Mouse (Mus musculus) embryonic facial prominence, embryonic 10.5 days (tissue): ENCODE results near the gene Gpcpd1. TPM values are rescaled to one million over a fixed set of nuclear protein-coding genes. Genes with fewer than 3 reads are reported as not detected.
"Not testable (repeated sequence)": the region's sequence is repeated elsewhere in the genome, so short reads cannot be mapped to it uniquely, and the experiment has no call there.

Source experiments
- DNase-seq: peaks from one replicate; pipeline ENCODE4 v3.0.0-alpha.2; 2017; ENCODE audit warnings: low spot score
- H3K27ac ChIP-seq: fragments of 300-500 bp; sonication (generic); replicated peaks from 2 replicates; pipeline ENCODE4 v1.5.1; 2016; ENCODE audit warnings: mild to moderate bottlenecking
- H3K27me3 ChIP-seq: fragments of 300-500 bp; sonication (generic); replicated peaks from 2 replicates; pipeline ENCODE4 v1.6.1; 2016; ENCODE audit warnings: low read depth, mild to moderate bottlenecking; ENCODE audit not compliant: poor library complexity, severe bottlenecking
- H3K36me3 ChIP-seq: fragments of 300-500 bp; sonication (generic); replicated peaks from 2 replicates; pipeline ENCODE4 v1.6.1; 2016; ENCODE audit warnings: mild to moderate bottlenecking, moderate library complexity
- H3K4me1 ChIP-seq: fragments of 300-500 bp; sonication (generic); 2 replicates; pipeline ENCODE4 v1.6.1; 2016
- H3K4me3 ChIP-seq: fragments of 300-500 bp; sonication (generic); 2 replicates; pipeline ENCODE4 v1.5.1; 2016; ENCODE audit warnings: mild to moderate bottlenecking, moderate library complexity
- H3K9me3 ChIP-seq: fragments of 300-500 bp; sonication (generic); 2 replicates; pipeline ENCODE4 v1.6.1; 2016; ENCODE audit warnings: mild to moderate bottlenecking
- WGBS: fragments of 180-500 bp; shearing (Covaris S2); methylation state at CpG from one replicate; pipeline ENCODE4 v1.1.7; 2016; 5-methylcytosine and 5-hydroxymethylcytosine counted together
- polyA plus RNA-seq: library from polyadenylated mRNA; unstranded; fragments of >200 nt; fragmentation: Nextera tagmentation; extraction: Ambion mirVana; gene quantifications from 2 replicates; pipeline ENCODE4 v1.2.1, GENCODE M21; 2016

Gpcpd1 gene
- polyA plus RNA-seq, 1 experiment from 2014 or later: 33.3 TPM

- WGBS: 78% methylated on average over 4 of the region's 4 CpGs
- no peaks in the 10 kb centered on the region for H3K9me3 ChIP-seq
Observed at GRCm38 (mm10) chr2:132600081-132600480, 12.6 kb upstream of the Gpcpd1 start.

GRCm38 (mm10) chr2:132599127-132599526 is 11.6 kb upstream of the Gpcpd1 start:
- no peaks in the 10 kb centered on the region for H3K4me1 ChIP-seq
- no peaks in the 10 kb centered on the region for H3K27me3 ChIP-seq
- no peak overlapping the region for H3K27ac ChIP-seq
- no peak for DNase-seq
- no peaks in the 10 kb centered on the region for H3K36me3 ChIP-seq
- 91% methylated on average over 6 of the region's 6 CpGs for WGBS
- no peaks in the 10 kb centered on the region for H3K9me3 ChIP-seq
- no peak overlapping the region for H3K4me3 ChIP-seq

More at GRCm38 (mm10) chr2:132600081-132600480, 12.6 kb upstream of the Gpcpd1 start:
- no peaks in the 10 kb centered on the region for H3K36me3 ChIP-seq
- no peak overlapping the region for H3K4me3 ChIP-seq
- no peaks in the 10 kb centered on the region for H3K4me1 ChIP-seq
- H3K27me3 ChIP-seq: no peaks in the 10 kb centered on the region
- no peak overlapping the region for H3K27ac ChIP-seq
- no peak for DNase-seq

- H3K9me3 ChIP-seq: no peaks in the 10 kb centered on the region
- H3K4me3 ChIP-seq: no peak overlapping the region
- H3K27ac ChIP-seq: no peak overlapping the region
- WGBS: 78% methylated on average over 3 of the region's 3 CpGs
- H3K27me3 ChIP-seq: no peaks in the 10 kb centered on the region
- H3K4me1 ChIP-seq: no peaks in the 10 kb centered on the region
- DNase-seq: no peak
- no peaks in the 10 kb centered on the region for H3K36me3 ChIP-seq
Observed at GRCm38 (mm10) chr2:132597866-132598480, 10.4 kb upstream of the Gpcpd1 start.

- WGBS: 71% methylated on average over 8 of the region's 8 CpGs
- no peak overlapping the region for H3K4me3 ChIP-seq
- H3K27me3 ChIP-seq: no peaks in the 10 kb centered on the region
- H3K27ac ChIP-seq: no peak overlapping the region
- H3K4me1 ChIP-seq: no peaks in the 10 kb centered on the region
- no peak for DNase-seq
- H3K36me3 ChIP-seq: no peaks in the 10 kb centered on the region
- no peaks in the 10 kb centered on the region for H3K9me3 ChIP-seq
Observed at GRCm38 (mm10) chr2:132597226-132597625, 9.7 kb upstream of the Gpcpd1 start.

GRCm38 (mm10) chr2:132595601-132596235 is 8.2 kb upstream of the Gpcpd1 start:
- H3K27me3 ChIP-seq: no peaks in the 10 kb centered on the region
- WGBS: 87% methylated on average over 11 of the region's 11 CpGs
- H3K27ac ChIP-seq: no peak overlapping the region
- no peaks in the 10 kb centered on the region for H3K36me3 ChIP-seq
- DNase-seq: no peak
- no peaks in the 10 kb centered on the region for H3K4me1 ChIP-seq
- H3K4me3 ChIP-seq: no peak overlapping the region
- H3K9me3 ChIP-seq: no peaks in the 10 kb centered on the region

- no peaks in the 10 kb centered on the region for H3K4me1 ChIP-seq
- no peak for DNase-seq
- no peaks in the 10 kb centered on the region for H3K27me3 ChIP-seq
- no peak overlapping the region for H3K4me3 ChIP-seq
- 88% methylated on average over 3 of the region's 3 CpGs for WGBS
- no peaks in the 10 kb centered on the region for H3K36me3 ChIP-seq
- no peak overlapping the region for H3K27ac ChIP-seq
- H3K9me3 ChIP-seq: no peaks in the 10 kb centered on the region
Observed at GRCm38 (mm10) chr2:132592126-132592525, 4.6 kb upstream of the Gpcpd1 start.

GRCm38 (mm10) chr2:132591579-132591978 is 4.0 kb upstream of the Gpcpd1 start:
- not testable (repeated sequence) for H3K4me3 ChIP-seq, H3K4me1 ChIP-seq, H3K27ac ChIP-seq, DNase-seq, H3K36me3 ChIP-seq, H3K27me3 ChIP-seq, H3K9me3 ChIP-seq
- 83% methylated on average over 3 of the region's 3 CpGs for WGBS

GRCm38 (mm10) chr2:132589906-132590538 is 2.5 kb upstream of the Gpcpd1 start:
- Histone ChIP-seq H3K4me3 (no peak overlapping the region), H3K36me3 (no peaks in the 10 kb centered on the region), H3K9me3 (no peaks in the 10 kb centered on the region), H3K27ac (no peak overlapping the region), H3K27me3 (no peaks in the 10 kb centered on the region), H3K4me1 (no peaks in the 10 kb centered on the region)
- DNase-seq: no peak
- 81% methylated on average over 6 of the region's 6 CpGs for WGBS

GRCm38 (mm10) chr2:132586006-132586405 is 1.5 kb downstream of the Gpcpd1 start:
- WGBS: 75% methylated on average over 3 of the region's 3 CpGs
- Histone ChIP-seq H3K36me3 (no peaks in the 10 kb centered on the region), H3K9me3 (no peaks in the 10 kb centered on the region), H3K27me3 (no peaks in the 10 kb centered on the region), H3K27ac (no peak overlapping the region), H3K4me1 (peaks cover 5% of the 10 kb centered on the region; the same call in 1 of the 2 replicates), H3K4me3 (no peak overlapping the region)
- no peak for DNase-seq

GRCm38 (mm10) chr2:132584191-132584590 is 3.3 kb downstream of the Gpcpd1 start:
- no peak for DNase-seq
- WGBS: 78% methylated on average over 1 of the region's 1 CpGs

GRCm38 (mm10) chr2:132583126-132583525 is 4.4 kb downstream of the Gpcpd1 start:
- Histone ChIP-seq H3K9me3 (peaks cover 4% of the 10 kb centered on the region; the same call in 1 of the 2 replicates), H3K4me3 (no peak overlapping the region), H3K4me1 (peaks cover 5% of the 10 kb centered on the region; the same call in 1 of the 2 replicates), H3K27ac (no peak overlapping the region), H3K27me3 (no peaks in the 10 kb centered on the region), H3K36me3 (no peaks in the 10 kb centered on the region)
- DNase-seq: no peak
- WGBS: 64% methylated on average over 3 of the region's 3 CpGs

More at GRCm38 (mm10) chr2:132584191-132584590, 3.3 kb downstream of the Gpcpd1 start:
- H3K4me3 ChIP-seq: no peak overlapping the region
- H3K36me3 ChIP-seq: no peaks in the 10 kb centered on the region
- H3K4me1 ChIP-seq: peaks cover 5% of the 10 kb centered on the region; the same call in 1 of the 2 replicates
- no peaks in the 10 kb centered on the region for H3K9me3 ChIP-seq
- H3K27ac ChIP-seq: no peak overlapping the region
- H3K27me3 ChIP-seq: no peaks in the 10 kb centered on the region

- WGBS: 82% methylated on average over 4 of the region's 4 CpGs
- Histone ChIP-seq H3K27me3 (no peaks in the 10 kb centered on the region), H3K4me3 (no peak overlapping the region), H3K27ac (no peak overlapping the region), H3K9me3 (peaks cover 4% of the 10 kb centered on the region; the same call in 1 of the 2 replicates), H3K36me3 (no peaks in the 10 kb centered on the region), H3K4me1 (peaks cover 5% of the 10 kb centered on the region; the same call in 1 of the 2 replicates)
- no peak for DNase-seq
Observed at GRCm38 (mm10) chr2:132582227-132582626, 5.3 kb downstream of the Gpcpd1 start.

GRCm38 (mm10) chr2:132579689-132580088 is 7.8 kb downstream of the Gpcpd1 start:
- H3K4me3 ChIP-seq: no peak overlapping the region
- WGBS: 93% methylated on average over 3 of the region's 3 CpGs
- DNase-seq: no peak
- H3K27me3 ChIP-seq: no peaks in the 10 kb centered on the region
- H3K27ac ChIP-seq: no peak overlapping the region
- peaks cover 4% of the 10 kb centered on the region; the same call in 1 of the 2 replicates for H3K9me3 ChIP-seq
- 0 out of 2 replicates have a peak, but pooled peaks cover 4% of the 10 kb centered on the region for H3K36me3 ChIP-seq
- H3K4me1 ChIP-seq: peaks cover 24% of the 10 kb centered on the region
